Mouse (Mus musculus) right cerebral cortex, adult 2 months (tissue): ENCODE measurements at regions not wholly inside any gene's neighbourhood (a gene's known extent, or its start where the extent isn't known, plus 50 kb on each side); places are given as distances from the start of the nearest gene placed in this dataset.
A peak's percentile ranks its signal among the peaks of the same experiment; 100 is the strongest.

Source experiments
- DNase-seq, 2 experiments: peaks; one replicate each; pipeline ENCODE4 v3.0.0; 2021 to 2022; ENCODE audit warnings: low spot score in 2 of 2

DNA sequence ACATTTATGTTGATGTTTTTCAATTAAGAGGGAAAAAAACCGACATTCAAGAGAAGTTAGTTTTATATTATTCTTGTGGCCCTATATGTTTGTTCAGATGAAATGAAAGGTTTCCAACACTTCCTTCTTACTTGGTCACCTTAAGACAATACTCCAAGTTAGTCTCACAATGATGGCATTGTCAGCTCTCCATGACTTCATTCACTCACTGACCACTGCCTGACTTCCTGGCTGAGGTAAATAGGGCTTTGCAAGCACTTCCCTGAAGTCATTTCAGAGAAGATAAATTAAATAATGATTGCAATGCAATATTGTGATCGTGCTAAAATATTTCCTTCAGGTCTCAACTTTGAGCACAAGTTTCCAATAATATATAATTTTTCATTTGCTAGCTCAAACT lies 197.9 kb upstream of the Cep162 start:
- no peak for DNase-seq

DNA sequence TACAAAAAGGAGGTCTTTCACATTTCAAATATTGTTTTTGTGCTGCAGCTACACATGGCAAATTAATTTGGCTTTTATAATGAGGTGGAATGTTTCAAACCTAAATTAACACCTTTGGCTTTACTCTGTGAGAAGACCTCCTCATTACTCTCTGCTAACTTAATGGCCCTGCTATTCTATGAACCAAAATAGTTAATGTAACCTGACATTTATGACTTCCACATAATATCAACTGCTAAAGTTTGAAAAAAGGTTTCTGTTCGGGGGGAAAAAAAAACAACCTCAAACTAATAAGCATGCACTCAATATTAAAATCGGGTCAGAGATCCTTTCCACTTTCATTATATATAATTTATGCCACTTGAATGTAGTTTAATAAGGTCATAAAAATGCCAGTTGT lies 197.2 kb upstream of the Cep162 start:
- DNase-seq: no peak

DNA sequence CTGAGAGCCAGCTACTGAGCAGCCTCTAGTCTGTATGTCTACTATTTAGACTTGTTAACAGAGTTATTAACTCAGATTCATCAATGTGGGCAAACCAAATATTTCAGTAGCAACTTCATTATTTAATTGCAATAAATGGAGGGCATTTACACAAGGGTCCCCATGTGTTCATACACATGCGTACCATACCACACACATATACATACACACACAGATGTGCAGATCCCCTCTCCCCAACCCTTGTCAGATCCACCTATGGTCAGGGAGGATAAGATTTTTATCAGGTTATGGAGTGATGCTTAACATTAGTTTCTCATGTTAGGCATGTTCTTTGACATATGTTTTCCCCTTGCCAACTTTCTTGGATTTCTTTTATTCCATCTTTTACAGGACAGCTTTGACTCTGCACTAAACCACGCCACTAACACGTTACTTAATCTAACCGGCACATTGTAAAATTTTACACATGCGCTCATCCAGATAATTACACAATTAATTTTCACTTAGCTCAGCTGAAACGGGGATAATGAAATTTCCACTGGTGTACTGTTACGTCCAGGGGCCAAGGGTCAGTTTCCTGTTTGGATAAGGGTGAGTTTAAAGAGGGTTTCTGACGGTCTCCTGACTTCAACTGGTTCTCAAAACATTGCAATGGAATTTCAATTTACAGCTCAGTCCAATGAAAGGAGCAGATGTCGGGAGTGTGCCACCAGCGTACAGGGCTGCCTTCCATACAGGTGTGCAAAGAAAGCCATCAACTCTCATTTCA lies 188.3 kb upstream of the Cep162 start:
- DNase-seq: no peak

DNA sequence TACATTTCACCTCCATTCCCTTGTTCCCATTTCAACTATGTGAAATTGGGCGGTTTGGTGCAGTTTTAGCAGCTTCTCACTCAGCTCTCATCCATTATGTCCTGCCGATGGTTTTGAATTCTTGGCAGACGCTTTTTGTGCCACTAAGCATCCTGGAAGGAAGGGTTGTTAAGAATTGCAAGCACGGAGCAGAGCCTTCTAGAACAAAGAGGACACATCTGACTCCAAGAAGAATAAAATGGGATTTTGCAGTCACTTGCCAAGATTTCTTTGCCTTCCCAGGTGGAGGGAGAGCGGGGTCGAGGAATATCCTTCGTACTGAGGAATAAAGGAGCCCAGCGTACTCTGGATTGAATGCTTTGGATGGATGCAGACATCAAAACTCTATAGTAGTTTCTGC lies 176.7 kb upstream of the Cep162 start:
- no peak for DNase-seq

DNA sequence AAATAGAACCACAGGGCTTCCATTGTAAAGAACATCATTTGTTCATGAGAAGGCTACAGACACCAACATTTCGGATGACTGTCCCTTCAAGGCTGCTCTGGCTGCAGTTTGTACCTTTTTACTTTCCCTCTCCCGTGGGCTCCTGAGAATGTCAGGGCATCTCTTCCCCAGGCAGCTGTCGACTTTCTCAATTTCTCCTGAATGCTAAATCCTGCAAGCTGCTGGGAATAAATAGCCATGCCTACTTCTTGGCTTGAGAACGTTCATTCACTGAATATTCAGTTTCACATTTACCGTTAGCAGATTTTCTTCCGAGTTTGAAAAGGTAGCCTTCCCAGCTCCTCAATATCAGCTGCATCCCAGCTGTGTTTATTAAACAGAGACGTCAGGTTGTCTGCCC lies 176.2 kb upstream of the Cep162 start:
- DNase-seq: no peak

DNA sequence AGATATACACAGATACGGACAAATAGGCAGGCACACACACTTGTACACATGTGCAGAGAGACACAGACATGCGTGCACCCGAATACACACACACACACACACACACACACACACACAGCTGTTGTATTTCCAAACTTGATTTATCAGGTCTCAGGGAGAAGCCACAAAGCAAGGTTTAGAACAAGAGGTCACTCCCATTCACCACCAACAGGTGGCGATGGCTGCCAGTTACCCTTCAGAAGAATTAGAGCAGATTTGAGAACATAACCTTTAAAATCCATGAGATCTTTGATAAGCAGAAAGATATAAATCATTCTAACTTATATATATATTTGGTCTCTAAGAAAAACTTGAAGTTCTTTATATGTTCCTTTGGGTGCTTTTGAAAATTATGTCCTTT lies 169.9 kb upstream of the Cep162 start:
- peak; percentile 39 to 57 for DNase-seq

DNA sequence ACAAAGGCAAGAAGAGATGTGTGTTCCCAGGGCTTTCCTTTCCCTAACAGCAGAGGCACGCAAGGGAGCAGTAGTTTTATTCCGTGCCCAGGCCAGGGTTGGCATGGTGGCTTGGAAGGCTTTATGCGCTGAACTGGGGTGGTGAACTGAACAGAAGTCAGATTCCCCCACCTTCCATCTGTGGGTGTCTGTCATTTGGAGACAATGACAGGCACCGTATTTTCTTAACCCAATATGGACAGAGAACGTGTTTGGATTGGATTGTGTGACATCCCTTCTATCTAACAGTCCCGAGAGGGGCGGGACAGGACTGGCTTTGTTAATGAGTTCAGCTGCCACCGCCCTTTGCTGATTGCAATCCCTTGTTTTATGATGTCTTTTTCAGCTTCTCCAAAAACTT lies 165.8 kb upstream of the Cep162 start:
- no peak for DNase-seq

DNA sequence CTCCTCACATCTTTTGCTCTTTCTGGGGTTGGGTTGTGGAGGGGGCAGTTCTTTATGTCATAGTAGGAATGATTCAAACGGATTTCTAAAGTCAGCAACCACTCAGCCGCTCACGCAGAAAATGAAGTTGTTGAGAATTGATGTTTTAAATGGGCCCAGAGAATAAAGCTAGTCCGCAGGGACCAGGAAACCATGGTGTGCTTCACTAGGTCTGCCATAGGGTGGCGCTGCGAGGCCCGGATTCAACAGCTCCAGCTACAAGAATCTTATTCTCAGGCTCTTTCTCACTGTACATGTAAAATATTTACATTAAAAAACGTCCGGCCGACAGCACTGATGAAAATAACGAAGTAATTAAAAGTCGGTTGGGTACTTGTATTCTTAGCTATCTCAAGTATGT lies 164.0 kb upstream of the Cep162 start:
- DNase-seq: peak; percentile 75 to 86

DNA sequence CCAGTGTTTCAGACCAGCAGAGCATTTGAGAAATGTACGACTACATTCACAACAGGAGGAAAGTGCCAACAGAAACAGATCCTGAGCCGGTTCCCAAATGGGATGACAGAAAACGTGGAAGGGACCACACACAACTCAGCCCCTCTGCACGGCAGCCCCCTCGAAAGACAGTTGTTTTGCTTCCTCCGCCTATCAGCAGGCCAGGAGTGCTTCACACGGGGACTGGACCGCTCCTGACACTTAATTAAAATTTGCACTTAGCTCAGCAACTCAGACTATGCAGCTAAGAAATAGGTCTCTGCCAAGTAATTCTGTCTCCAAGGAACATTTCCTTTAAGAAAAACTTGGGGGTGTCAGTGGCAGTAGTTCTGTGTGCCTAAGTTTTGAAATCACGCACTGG lies 157.6 kb upstream of the Cep162 start:
- no peak for DNase-seq

DNA sequence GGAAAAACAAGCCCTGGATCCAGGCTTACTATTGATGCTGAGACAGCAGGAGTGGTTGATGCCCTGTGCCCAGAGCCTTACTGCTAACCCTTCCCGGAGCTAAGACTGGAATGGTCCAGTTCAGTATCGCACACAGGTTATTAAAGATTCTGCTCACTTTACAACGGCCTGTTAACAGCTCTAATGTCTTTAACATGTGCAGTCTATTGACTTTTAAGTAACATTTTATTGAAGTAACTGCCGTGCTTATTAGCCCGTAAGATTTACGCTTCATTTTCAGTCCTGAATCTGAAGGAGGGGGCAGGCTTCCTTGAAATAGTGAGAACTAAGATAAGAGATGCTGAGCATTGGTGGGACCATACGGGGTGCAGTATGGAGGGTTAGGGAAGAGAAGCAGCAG lies 155.7 kb upstream of the Cep162 start:
- DNase-seq: no peak

DNA sequence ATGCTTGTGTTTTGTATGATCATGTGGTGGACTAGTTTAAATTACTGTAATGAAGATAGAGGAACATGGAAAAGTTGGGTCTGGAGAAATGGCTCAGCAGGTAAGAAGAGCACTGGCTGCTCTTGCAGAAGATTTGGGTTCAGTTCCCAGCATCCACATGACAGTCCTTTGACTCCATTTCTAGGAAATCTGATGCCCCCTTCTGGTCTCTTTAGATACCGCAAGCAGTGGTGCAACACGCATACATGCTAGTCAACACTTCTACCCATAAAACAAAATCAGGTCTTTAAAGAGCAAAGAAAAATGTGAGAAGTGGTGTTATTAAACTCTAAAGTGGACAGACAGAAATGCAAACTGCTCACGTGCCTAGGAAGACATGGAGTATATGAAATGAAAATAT lies 154.4 kb upstream of the Cep162 start:
- DNase-seq: no peak

DNA sequence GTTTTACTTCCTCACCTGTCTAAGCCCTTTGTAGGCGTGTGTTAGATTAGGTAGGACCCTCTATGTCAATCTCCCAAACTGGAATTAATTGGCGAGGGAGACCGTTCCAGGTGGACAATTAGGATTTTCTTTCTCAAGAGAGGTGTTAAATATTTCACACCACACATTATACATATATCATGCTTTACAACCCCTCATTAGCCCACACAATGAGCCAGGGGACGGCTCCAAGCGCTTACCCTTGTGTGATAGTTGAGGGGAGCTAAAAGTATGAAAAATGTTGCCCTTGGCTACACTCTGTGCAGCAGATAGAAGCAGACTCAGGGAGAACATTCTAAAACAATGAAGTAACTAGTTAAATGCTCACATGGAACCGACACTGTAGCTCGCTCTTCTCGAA lies 153.5 kb upstream of the Cep162 start:
- no peak for DNase-seq

DNA sequence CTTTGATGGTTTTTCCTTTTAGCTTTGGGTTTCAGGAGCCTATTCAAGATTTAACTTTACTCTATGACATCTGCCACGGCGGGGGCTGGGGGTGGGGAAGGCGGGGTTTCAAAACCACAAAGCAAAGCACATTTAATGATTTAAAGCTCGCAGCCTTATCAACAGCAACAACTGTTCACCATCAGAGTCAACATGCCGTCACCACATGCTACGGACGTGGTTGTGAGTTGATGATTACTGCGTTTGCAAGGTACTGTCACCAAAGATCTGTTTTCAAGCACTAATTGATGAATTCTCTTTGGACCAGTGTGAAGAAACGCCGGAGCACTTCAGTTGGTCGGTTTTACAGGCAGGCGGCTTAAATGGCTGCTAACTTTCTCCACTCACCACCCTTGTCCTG lies 151.1 kb upstream of the Cep162 start:
- no peak for DNase-seq

DNA sequence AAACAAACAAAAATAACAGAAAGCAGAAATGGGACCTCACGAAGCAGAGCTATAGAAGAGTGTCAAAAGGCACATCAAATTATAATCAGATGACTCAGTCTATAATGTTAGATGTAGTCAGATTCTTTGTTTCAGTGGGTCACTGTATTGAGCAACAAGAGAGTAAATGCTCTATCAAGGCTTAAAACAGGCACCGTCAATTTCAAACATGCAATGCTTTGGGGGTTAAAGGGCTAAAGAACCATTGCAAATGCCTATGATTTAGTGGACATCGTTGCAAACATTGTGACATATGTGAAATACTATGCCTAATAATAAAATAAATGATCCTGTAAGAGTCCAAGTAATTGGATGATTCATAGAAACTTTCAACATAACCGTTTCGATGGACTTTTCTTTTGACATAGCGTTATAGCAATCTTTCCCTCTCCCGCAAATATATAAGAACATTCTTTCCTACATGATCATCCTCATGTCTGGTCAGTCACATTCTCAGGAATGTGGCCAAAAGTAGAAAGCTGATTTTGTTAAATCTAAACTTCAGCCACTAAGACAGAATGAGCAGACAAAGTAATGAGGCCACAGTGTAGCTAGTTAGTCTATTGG lies 149.9 kb upstream of the Cep162 start:
- no peak for DNase-seq

DNA sequence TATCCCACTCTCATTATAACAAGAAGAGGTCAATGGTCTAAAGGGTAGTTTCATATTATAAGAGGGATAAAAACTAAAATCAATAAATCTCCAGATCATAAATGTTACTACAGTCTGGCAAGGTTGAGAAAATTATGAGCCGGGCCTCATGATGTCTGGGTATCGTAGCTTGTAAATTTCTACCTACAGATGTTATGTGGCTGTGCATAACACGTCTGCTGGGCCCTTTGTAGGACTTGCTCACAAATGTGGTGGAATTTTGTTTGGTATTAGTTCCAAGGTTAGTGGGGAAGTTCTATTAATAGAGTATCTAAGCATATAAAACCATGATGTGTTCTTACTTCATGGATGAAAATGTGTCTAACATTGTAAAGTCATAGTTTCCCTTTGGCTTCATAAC lies 146.7 kb upstream of the Cep162 start:
- no peak for DNase-seq

DNA sequence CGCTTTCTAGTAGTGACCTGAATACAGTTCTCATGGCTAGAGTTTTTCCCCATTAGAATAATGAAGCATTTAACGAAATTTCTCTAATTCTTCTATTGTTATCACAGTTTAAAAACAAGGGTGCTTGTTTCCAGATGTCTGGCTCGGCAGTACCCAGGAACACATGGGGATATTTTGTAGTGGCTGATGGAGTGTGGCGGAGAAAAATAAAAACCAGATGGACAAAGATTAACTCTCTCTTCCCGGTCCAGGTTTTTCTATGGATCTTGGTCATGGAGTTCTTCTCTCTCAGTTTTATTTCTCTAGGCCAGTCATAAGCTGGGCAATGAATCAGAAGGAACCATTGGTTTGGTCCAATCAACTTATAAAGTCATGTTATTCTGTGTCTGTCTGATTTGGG lies 132.2 kb upstream of the Cep162 start:
- no peak for DNase-seq

DNA sequence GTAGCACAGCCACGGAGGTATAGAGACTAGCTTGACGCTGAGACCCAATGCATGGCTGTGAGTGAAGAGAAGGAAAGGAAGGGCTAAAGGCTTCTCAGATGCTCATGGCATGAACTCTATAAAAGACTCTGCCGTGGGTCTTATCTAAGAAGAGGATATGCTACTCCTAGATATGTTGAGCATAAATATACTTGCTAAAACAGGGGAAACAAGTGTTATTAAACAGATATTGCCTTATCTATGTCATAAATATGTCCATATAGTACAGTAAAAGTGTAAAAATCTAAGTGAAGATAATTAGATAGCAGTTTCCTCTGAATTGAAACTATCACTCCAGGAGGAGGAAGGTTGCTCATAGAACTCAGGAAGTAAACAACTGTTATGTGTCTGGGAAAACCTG lies 128.2 kb upstream of the Cep162 start:
- DNase-seq: no peak

DNA sequence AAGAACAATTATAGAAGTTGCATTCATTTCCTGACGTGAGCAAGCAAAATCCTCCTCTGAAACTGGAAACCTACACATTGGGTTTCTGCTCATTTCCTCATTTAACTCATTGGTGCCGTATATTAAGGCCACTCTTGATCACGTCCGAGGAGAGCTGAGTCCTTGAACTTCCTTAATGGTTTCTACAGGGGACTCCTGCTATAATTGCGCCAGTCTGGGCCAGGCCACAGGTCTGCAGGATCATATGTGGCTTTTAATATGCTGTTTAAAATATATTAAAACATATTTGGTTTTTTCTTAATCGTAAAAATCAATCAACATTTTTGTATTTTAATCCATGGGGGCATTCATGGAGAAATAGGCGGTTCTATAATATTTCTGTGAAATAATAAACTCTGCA lies 122.6 kb upstream of the Cep162 start:
- no peak for DNase-seq

DNA sequence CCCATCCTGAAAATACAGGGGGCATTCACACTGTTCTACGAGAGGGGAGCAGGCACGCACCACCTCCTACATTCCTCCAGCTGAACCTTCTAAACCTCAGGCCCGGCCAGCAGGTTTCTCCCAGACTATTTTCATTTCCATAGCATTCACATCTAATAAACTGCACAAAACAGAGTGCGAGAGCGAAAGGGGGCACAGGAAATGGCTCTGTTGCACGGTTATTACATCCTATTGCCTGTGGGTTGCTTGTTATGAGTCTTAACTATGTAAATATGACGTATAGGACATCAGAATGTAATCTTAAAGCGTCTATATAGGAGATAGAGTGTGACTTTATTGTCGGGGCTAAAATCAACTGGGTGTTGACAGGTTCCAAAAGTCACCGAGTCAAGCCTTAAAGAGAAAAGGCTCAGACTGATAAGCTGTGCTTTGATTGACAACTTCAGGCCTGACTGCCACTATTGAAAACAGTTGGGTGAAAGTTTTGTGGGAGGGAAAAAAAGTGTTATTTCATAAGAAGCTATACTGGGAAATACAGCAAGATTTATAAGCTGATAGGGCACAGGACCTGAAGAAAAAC lies 121.5 kb upstream of the Cep162 start:
- DNase-seq: no peak

DNA sequence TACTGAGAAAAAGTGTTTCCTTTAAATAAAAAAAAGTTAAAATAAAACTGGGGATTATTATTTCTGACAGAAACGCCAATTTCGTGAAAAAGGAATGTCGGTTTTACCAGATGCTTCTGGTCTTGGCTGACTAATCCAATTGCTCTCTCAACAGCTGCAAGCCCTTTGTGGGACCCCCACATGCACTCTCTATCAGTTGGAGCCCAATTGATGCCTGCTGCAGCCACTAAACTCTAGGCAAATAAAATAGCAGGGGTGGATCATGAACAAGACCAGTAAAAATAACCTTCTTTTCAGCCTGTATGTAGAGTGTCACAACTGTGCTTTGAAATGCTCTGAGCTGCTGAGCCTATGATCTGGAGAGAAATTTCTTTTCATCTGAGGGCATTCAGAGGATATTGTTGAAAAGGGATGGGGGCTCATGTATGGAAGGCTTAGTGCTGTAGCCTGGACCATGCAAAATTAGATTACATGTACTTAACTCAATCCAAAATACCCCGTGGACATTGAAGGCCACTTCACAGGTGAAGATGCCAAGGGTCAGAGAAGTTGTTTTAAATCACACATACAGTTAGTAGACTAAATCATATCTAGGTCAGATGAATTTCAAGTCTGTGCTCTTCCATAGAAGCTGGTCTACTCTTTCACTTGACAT lies 117.0 kb upstream of the Cep162 start:
- DNase-seq: no peak

DNA sequence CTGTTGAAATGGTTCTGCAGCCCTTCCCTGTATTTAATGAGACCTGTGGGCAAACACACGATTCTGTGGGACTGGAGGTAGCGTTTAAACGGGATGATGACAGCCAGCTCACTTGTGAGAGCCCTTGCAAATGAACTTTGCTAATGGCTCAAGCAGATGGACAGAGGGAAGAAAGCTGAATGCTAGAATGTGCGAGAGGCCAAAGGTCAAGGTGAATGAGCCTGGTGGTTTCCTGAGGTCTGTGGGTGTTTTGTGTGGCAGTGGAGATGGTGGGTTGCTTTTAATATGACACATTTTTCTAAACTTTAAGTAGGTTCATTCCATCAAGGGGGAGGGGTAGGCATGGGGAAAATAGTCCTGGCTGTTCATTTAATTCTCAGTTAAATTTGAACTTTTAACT lies 113.7 kb upstream of the Cep162 start:
- DNase-seq: no peak

DNA sequence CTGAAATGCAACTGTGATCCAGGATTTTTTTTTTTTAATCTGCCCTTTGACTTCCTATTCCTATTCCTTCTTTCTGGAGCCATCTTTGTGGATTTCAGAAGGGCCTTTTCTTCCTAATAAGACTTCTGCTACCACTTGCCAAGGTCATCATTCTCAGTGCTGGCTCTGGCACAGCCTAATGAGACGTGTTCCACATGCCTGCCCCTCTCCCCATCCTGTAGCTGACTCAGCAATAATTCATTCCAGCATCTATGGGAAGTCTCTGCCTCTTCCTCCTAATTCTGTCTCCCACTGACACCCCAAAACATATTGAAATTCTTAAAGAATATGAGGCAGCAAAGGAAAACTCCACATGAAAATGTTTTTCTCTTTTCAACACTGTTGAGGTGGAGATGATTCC lies 91.7 kb upstream of the Cep162 start:
- no peak for DNase-seq

DNA sequence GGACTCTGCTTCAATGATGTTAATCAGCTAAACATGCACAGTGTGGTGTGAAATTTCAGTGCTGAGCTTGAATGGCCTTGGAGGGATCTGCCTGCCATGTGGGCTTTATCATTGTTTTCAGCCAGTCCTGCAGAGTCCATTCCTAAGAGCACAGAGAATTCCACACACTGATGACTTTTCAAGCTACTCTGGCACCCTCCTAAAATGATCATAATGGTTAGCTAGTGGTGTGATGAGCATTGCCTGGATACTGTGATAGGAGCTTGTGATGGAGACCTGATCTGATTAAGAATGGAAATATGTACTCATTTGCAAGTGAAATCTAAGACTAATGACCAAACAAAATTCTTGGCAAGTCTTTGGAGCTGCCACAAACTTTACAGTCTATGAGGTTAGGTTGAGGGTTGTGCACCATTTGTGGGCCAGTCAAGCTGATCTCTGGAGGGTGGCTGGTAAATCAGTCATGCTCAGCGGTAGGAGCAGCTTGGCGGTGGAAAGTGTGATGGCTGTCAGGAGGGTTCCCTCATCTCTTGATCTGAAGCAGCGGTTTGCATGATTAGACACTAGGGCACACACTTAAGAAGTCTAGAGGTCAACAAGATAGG lies 91.0 kb upstream of the Cep162 start:
- DNase-seq: no peak
